Mouse (Mus musculus) liver, embryonic 15.5 days (tissue): ENCODE results near the gene Vac14. TPM values are rescaled to one million over a fixed set of nuclear protein-coding genes. Genes with fewer than 3 reads are reported as not detected.

Experiments used
- ATAC-seq: fragments of 200-750 bp; cut with Nextera tagmentation; 2 replicates; pipeline ENCODE4 v1.8.0; 2017; ENCODE audit warnings: moderate number of reproducible peaks, mild to moderate bottlenecking, moderate library complexity; ENCODE audit not compliant: insufficient read depth
- H3K27ac ChIP-seq: fragments of 300-500 bp; sonication (generic); replicated peaks from 2 replicates; pipeline ENCODE4 v1.5.1; 2015; ENCODE audit warnings: mild to moderate bottlenecking, inconsistent platforms
- H3K27me3 ChIP-seq: fragments of 300-500 bp; sonication (generic); 2 replicates; pipeline ENCODE4 v1.6.1; 2015; ENCODE audit warnings: mild to moderate bottlenecking, inconsistent platforms
- H3K36me3 ChIP-seq: fragments of 300-500 bp; sonication (generic); replicated peaks from 2 replicates; pipeline ENCODE4 v1.6.1; 2015; ENCODE audit warnings: moderate library complexity, mild to moderate bottlenecking, inconsistent platforms
- H3K4me1 ChIP-seq: fragments of 300-500 bp; sonication (generic); replicated peaks from 2 replicates; pipeline ENCODE4 v1.6.1; 2015; ENCODE audit warnings: inconsistent platforms
- H3K4me2 ChIP-seq: fragments of 300-500 bp; sonication (generic); 2 replicates; pipeline ENCODE4 v1.6.1; 2015; ENCODE audit warnings: moderate library complexity, mild to moderate bottlenecking, inconsistent platforms
- H3K4me3 ChIP-seq: fragments of 300-500 bp; sonication (generic); replicated peaks from 2 replicates; pipeline ENCODE4 v1.5.1; 2015; ENCODE audit warnings: mild to moderate bottlenecking, inconsistent platforms
- H3K9ac ChIP-seq: fragments of 300-500 bp; sonication (generic); 2 replicates; pipeline ENCODE4 v1.6.1; 2015; ENCODE audit warnings: moderate library complexity, mild to moderate bottlenecking, inconsistent platforms
- H3K9me3 ChIP-seq: fragments of 300-500 bp; sonication (generic); replicated peaks from 2 replicates; pipeline ENCODE4 v1.6.1; 2016; ENCODE audit warnings: inconsistent platforms
- WGBS: fragments of 180-500 bp; shearing (Covaris S2); methylation state at CpG from one replicate; pipeline ENCODE4 v1.1.7; 2015; ENCODE audit warnings: mixed read lengths; ENCODE audit not compliant: insufficient replicate concordance; 5-methylcytosine and 5-hydroxymethylcytosine counted together
- polyA plus RNA-seq: library from polyadenylated mRNA; unstranded; fragments of >200 nt; fragmentation: Nextera tagmentation; extraction: Ambion mirVana; gene quantifications from 2 replicates; pipeline ENCODE4 v1.2.1, GENCODE M21; 2015

Vac14 gene
- polyA plus RNA-seq, 1 experiment from 2014 or later, result 12.5 TPM

GRCm38 (mm10) chr8:110646064-110646463 is 27.7 kb downstream of the Vac14 start:
- H3K27ac ChIP-seq, result no peak overlapping the region
- H3K4me2 ChIP-seq, result no peak overlapping the region
- no peak for ATAC-seq
- H3K4me1 ChIP-seq, result no peaks in the 10 kb centered on the region
- no peak overlapping the region for H3K9ac ChIP-seq
- H3K9me3 ChIP-seq, result no peaks in the 10 kb centered on the region
- H3K36me3 ChIP-seq, result peaks cover 39% of the 10 kb centered on the region
- 38% methylated on average over 6 of the region's 6 CpGs for WGBS
- no peak overlapping the region for H3K4me3 ChIP-seq
- no peaks in the 10 kb centered on the region for H3K27me3 ChIP-seq

- H3K4me3 ChIP-seq, result no peak overlapping the region
- no peak for ATAC-seq
- H3K4me2 ChIP-seq, result no peak overlapping the region
- H3K9ac ChIP-seq, result no peak overlapping the region
- H3K27ac ChIP-seq, result no peak overlapping the region
- no peaks in the 10 kb centered on the region for H3K27me3 ChIP-seq
- 82% methylated on average over 3 of the region's 3 CpGs for whole genome bisulfite sequencing
- H3K4me1 ChIP-seq, result no peaks in the 10 kb centered on the region
- peaks cover 42% of the 10 kb centered on the region for H3K36me3 ChIP-seq
- no peaks in the 10 kb centered on the region for H3K9me3 ChIP-seq
Observed at GRCm38 (mm10) chr8:110648577-110648976, 30.2 kb downstream of the Vac14 start.

DNA sequence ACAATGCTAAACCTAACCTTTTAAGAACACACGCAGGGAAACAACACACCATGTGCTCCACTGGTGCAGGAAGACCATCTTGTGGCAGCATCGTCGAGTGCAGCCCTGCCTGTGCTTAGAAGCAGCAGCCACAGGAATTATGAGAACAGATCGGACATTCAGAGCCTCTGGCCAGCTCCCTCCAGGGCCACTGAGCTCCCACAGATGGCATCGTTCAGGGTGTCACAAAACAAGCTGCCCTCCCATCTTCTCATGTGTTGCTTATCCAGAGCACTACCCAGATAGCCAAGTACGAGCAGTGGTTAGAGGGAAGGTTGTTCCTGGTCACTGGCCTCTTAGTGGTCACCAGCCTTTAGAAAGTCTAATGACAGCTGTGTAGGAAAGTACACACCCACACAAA is 30.9 kb downstream of the Vac14 start:
- WGBS, result 81% methylated on average over 6 of the region's 6 CpGs
- H3K9me3 ChIP-seq, result no peaks in the 10 kb centered on the region
- peaks cover 45% of the 10 kb centered on the region for H3K36me3 ChIP-seq
- H3K4me2 ChIP-seq, result no peak overlapping the region
- no peaks in the 10 kb centered on the region for H3K27me3 ChIP-seq
- no peak overlapping the region for H3K4me3 ChIP-seq
- H3K27ac ChIP-seq, result no peak overlapping the region
- ATAC-seq, result no peak
- no peak overlapping the region for H3K9ac ChIP-seq
- no peaks in the 10 kb centered on the region for H3K4me1 ChIP-seq

DNA sequence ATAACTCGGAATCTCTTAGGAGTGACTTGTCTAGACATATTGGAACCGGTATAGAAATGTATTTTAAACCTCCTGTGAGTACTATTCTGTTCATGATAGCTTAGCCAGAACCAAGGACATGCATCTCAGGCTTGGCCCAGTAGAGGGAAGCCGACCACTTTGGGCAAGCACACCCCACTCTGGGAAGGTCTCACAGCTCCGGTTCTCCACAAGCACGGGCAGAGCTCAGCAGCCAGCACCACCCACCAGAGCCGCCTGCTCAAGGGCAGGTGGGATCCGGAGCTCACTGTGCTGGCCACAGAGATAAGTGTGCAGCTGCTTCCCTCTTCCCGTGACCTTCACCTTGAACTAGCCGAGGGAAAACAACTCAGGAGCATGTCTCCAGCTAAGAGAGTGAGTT is 32.5 kb downstream of the Vac14 start:
- Histone ChIP-seq H3K9ac (no peak overlapping the region), H3K36me3 (peaks cover 40% of the 10 kb centered on the region), H3K9me3 (no peaks in the 10 kb centered on the region), H3K27ac (no peak overlapping the region), H3K4me2 (no peak overlapping the region), H3K4me3 (no peak overlapping the region), H3K27me3 (no peaks in the 10 kb centered on the region), H3K4me1 (no peaks in the 10 kb centered on the region)
- WGBS, result 73% methylated on average over 9 of the region's 9 CpGs
- ATAC-seq, result no peak

DNA sequence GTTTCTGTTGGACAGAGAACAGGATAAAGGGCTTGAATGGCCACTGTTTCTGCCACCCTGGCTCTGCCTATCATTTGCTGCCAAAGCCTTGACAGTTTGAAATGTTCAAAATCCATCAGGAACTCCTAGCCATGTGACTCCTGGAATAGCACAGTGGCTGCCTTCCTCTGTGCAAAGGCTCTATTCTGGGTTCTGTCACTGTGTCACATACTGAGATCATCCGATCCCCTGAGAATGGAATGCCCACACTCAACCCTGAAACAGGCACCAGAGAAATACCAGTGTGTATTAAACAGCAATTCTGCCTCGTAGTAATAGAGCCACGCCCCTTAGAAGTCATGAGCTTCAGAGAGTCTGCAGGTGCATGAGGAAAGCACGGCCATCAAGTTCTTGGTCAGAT is 33.5 kb downstream of the Vac14 start:
- Histone ChIP-seq H3K9me3 (no peaks in the 10 kb centered on the region), H3K36me3 (peaks cover 39% of the 10 kb centered on the region), H3K9ac (no peak overlapping the region), H3K4me2 (no peak overlapping the region), H3K27me3 (no peaks in the 10 kb centered on the region), H3K4me3 (no peak overlapping the region), H3K27ac (no peak overlapping the region), H3K4me1 (no peaks in the 10 kb centered on the region)
- WGBS, result 67% methylated on average over 4 of the region's 4 CpGs
- ATAC-seq, result no peak

DNA sequence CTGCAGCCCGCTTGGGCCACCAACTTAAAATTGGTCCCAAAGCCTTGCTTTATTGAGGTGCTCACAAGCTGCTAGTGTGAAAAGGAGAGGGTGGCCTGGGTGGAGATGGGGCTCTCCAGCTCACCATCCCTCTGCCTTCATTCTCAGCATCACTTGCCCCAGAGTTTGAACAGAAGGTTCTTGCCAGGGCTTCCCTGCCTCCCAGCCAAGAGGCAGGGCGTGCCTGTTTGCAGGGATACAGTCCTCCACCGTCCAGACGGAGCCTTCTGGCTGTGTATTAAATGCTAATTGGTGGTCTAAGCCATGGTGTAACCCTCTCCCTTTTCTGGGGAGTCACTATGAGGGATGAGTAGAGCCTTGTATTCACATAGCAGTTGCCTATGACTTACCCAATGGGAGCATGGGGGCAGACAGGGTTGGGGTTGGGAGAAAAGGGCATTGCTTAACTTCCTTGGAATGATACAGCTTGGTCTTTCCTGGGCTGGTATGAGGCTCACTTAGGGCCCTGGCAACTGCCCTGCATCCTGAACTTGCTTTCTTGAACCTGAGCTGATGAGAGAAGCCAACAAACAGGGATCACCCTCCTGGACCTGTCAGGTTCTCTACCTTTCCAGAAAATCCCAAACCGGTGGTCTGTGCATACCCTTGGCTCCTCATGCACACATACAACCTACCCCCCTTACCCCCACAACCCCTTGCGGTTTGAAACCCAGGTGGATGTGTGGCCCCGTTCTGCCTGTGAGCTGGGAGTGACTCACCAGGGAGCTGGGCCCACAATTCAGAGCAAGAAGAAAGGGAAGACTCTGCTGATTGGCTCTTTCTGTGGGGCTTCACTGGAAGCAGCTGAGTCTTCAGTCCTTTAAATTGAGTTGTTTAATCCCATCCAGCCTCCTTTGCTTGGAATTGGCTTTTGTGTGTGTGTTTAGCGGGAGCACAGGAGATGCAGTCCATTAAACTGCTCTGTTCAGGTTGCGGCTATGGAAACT is 36.0 kb downstream of the Vac14 start:
- H3K4me1 ChIP-seq, result no peaks in the 10 kb centered on the region
- H3K9me3 ChIP-seq, result no peaks in the 10 kb centered on the region
- no peak overlapping the region for H3K9ac ChIP-seq
- 76% methylated on average over 9 of the region's 9 CpGs for WGBS
- H3K27me3 ChIP-seq, result no peaks in the 10 kb centered on the region
- H3K4me3 ChIP-seq, result no peak overlapping the region
- no peak overlapping the region for H3K4me2 ChIP-seq
- peaks cover 40% of the 10 kb centered on the region; the same call in 1 of the 2 replicates for H3K36me3 ChIP-seq
- no peak for ATAC-seq
- no peak overlapping the region for H3K27ac ChIP-seq

DNA sequence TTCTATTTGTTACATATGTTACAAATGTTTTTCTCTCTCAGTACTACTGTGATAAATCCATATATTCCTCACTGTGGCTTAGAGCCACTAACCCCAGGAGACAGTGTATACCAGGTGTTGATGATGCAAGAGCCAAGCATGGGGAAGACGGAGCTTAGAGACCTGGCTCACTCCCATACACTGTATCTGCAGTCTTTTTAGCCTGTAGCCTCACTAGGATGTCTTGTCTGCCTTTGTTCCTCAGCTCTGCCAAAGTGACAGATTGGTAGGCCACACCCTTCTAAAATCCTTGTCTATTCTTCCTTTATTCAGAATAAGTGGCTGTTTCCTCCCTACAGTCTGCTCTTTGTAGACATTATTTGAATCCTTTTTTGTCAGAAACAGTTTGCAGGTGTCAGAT is 37.4 kb downstream of the Vac14 start:
- Histone ChIP-seq H3K36me3 (peaks cover 38% of the 10 kb centered on the region; the same call in 1 of the 2 replicates), H3K4me1 (no peaks in the 10 kb centered on the region), H3K4me3 (no peak overlapping the region), H3K27ac (no peak overlapping the region), H3K9me3 (no peaks in the 10 kb centered on the region), H3K4me2 (no peak overlapping the region), H3K27me3 (no peaks in the 10 kb centered on the region), H3K9ac (no peak overlapping the region)
- no peak for ATAC-seq
- 60% methylated on average over 1 of the region's 1 CpGs for whole genome bisulfite sequencing

DNA sequence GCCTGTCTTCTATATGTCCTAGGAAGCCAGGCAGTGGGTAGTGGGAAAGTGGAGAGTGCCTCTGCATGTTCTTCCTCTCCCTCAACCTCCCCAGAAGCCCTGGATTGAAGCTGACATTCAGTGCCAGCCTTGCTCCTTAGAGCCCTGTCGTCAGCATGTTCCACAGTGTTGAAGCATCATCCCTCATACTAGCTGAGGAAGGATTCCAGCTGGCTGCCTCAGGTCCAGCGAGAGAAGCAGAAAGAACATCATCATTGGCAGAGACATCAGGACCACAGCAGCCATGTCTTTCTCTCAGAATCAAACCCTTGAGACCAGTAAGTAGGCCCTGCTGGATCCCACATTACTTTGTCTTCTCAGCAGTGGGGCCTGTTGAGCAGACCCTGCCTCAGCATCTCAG is 39.3 kb downstream of the Vac14 start:
- Histone ChIP-seq H3K27ac (no peak overlapping the region), H3K27me3 (no peaks in the 10 kb centered on the region), H3K4me3 (no peak overlapping the region), H3K4me2 (no peak overlapping the region), H3K36me3 (peaks cover 34% of the 10 kb centered on the region; the same call in 1 of the 2 replicates), H3K4me1 (no peaks in the 10 kb centered on the region), H3K9ac (no peak overlapping the region), H3K9me3 (no peaks in the 10 kb centered on the region)
- no peak for ATAC-seq
- WGBS, result 75% methylated on average over 2 of the region's 2 CpGs

DNA sequence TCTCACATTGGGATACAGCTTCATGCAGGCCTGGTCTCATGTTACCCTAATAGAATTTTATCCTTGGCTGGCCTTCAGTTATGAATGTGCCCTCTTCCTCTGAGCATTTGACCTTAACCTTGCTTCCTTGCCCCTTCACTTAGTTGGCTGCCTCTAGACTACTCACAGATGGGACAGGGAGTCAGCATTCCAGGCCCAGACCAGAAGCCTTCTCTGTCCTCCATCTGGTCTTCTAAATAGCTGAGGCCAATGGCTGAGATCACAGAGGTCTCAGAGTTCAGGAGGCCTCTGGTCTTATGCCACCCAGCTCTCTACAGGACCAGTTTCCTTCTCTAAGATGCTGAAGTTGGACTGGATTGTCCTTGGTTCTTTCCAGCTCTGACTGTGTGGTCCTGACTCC is 41.7 kb downstream of the Vac14 start:
- no peak overlapping the region for H3K27ac ChIP-seq
- no peak overlapping the region for H3K4me3 ChIP-seq
- no peaks in the 10 kb centered on the region for H3K27me3 ChIP-seq
- H3K4me2 ChIP-seq, result no peak overlapping the region
- H3K36me3 ChIP-seq, result peaks cover 24% of the 10 kb centered on the region; the same call in 1 of the 2 replicates
- ATAC-seq, result no peak
- H3K9ac ChIP-seq, result no peak overlapping the region
- no peaks in the 10 kb centered on the region for H3K9me3 ChIP-seq
- no peaks in the 10 kb centered on the region for H3K4me1 ChIP-seq

GRCm38 (mm10) chr8:110662545-110662944 is 44.2 kb downstream of the Vac14 start:
- no peak overlapping the region for H3K27ac ChIP-seq
- H3K4me1 ChIP-seq, result no peaks in the 10 kb centered on the region
- no peak overlapping the region for H3K4me3 ChIP-seq
- no peaks in the 10 kb centered on the region for H3K27me3 ChIP-seq
- H3K36me3 ChIP-seq, result peaks cover 24% of the 10 kb centered on the region; the same call in 1 of the 2 replicates
- 63% methylated on average over 5 of the region's 5 CpGs for WGBS
- no peaks in the 10 kb centered on the region for H3K9me3 ChIP-seq
- ATAC-seq, result no peak
- no peak overlapping the region for H3K4me2 ChIP-seq
- H3K9ac ChIP-seq, result no peak overlapping the region

DNA sequence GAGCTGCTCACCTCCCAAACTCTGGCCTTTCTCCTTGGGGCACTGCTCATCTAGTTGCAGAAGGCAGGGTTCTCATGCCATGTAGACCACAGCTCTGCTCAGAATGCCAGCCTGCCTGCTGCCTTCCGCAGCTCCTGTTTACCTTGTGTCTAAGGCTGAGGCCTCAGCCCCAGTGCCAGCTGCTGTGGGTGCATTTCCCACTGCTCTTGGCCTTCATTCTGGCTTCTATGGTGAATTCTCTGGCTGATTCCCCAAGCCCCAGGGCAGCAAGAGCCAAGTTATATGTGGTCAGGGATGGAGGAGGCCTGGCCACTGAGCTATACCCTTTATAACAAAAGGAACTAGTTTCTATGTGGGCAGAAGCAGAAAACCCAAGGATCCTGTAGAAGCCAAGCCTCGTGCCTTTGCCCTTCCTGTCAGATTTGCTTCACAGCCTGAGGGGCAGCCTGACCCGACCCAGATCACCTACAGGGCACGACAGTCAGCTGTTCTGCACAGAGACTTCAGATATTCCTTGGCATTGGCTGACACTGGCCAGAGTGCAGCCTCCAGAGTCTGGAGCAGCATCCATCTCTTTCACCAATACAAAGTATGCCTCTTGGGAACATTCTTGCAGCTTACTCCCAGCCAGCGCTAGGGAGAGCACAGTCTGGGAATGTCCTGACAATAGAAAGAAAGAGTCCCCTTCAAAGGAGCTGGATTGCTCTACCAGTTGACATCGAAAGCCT is 44.8 kb downstream of the Vac14 start:
- Histone ChIP-seq H3K4me1 (peaks cover 5% of the 10 kb centered on the region), H3K9me3 (no peaks in the 10 kb centered on the region), H3K27ac (no peak overlapping the region), H3K27me3 (no peaks in the 10 kb centered on the region), H3K36me3 (peaks cover 19% of the 10 kb centered on the region; the same call in 1 of the 2 replicates), H3K4me3 (no peak overlapping the region), H3K9ac (no peak overlapping the region), H3K4me2 (no peak overlapping the region)
- WGBS, result 73% methylated on average over 6 of the region's 6 CpGs
- ATAC-seq, result no peak
